Mouse (Mus musculus) fat pad, adult 2 months (tissue): ENCODE data around the gene Tmbim1.
"Not testable (repeated sequence)": the region's sequence is repeated elsewhere in the genome, so short reads cannot be mapped to it uniquely, and the experiment has no call there.

Experiments used
- DNase-seq: peaks from one replicate; pipeline ENCODE4 v3.0.0-alpha.2; 2011; ENCODE audit warnings: low read depth, low spot score; ENCODE audit errors: extremely low read depth

The Tmbim1 gene

DNA sequence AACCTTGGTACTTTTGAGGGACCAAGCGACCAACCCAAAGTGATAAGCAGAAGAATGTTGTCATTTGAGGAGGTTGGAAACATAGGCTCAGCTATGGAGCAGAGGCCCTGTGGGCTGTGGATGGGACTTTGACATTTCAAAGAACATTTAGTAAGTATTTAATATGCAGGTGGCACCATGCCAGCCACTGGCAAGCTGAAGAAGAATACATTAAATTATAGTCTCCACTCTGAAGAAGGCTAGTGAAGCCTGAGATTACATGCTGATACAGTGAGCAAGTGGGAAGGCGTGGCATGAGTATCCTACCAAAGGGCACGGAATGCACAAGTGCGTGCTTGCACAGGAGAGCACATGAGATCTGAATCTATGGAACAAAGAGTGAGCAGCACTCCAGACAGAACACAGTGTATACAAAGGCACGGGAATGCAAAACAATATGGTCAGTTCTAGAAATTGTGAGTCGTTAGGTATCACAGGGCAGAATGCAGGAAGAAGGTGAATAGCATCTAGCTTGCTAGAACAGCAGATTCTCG is 24.5 kb upstream of the Tmbim1 start:
- DNase-seq: peak; percentile 79

DNA sequence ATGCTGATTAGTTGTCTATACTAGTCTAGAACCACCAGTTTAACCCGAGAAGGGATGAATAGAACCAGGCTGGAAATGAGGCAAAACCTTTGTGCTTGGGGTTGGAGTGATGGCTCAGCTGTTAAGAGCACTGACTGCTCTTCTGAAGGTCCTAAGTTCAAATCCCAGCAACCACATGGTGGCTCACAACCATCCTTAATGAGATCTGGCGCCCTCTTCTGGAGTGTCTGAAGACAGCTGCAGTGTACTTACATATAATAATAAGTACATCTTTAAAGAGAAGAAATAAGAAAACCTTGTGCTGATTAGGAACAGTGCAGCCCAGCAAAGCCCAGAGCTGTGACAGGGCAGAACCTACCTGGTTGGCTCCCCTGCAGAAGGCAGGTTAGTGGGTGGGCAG is 21.5 kb upstream of the Tmbim1 start:
- not testable (repeated sequence) for DNase-seq

DNA sequence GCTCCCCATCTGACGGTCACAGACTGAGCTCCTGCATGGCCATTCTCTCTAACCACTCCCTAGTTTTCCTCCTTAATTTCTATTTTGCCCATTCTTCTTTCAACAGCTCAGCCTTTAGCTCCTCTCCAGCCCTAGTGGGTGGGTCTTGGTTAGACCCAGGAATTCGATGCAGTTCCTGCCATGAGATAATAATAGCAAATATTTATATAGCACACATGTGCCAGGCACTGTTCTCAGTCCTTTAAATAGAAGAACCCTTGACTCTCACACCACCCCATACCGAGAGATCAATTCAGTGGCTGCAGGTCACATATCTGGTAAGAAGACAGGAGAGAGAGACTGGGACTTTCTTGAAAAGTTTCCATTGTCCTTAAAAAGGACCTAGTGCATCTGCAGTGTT is 16.0 kb upstream of the Tmbim1 start:
- DNase-seq: no peak

DNA sequence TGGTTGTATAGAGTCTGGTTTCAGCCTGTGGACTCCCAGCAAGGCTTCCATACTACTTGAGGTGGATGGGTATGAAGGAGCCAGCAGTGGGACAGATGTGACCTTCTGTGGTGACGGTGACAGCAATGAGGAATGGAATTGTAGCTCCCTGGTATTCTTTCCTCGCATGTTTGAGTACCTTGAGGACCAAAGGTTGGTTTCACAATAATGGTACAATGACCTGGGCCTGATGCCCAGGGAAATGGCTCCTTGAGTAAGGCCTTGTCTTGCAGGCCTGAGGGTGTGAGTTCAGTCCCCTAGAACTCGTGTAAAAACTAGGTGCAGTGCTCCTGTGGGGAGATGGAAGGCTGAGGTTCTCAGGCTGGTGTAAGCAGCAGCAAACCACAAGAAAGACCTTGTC is 13.3 kb upstream of the Tmbim1 start:
- DNase-seq: no peak

DNA sequence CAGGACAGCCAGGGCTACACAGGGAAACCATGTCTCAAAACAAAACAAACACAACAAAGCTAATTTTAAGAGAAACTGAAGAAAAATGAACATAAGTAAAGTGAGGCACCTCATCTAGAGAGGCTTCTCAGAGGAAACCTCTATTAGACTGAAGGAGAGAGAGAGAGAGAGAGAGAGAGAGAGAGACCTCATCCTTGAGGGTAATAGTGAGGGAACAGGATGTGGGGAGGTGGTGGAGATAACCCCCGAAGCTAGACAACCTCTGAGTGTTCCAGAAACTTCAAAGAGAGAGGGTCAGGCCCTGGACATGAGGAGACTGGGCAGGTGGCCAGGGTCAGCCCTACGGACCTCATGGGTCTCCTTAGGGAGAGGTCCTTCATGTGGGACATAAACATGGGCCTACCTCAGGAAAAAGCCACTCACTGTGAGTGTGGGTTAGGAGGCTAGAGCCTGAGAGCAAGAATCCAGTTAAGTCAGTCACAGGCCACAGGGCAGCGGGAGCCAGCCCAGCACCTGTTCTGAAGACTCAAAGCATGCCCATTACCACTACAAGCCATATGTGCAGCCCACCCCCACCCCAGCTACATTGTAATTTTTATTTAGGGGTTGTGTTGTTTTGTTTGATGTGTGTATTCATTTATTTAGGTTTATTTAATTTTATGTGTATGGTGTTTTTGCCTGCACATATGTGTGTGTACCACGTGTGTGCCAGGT is 10.8 kb upstream of the Tmbim1 start:
- no peak for DNase-seq

DNA sequence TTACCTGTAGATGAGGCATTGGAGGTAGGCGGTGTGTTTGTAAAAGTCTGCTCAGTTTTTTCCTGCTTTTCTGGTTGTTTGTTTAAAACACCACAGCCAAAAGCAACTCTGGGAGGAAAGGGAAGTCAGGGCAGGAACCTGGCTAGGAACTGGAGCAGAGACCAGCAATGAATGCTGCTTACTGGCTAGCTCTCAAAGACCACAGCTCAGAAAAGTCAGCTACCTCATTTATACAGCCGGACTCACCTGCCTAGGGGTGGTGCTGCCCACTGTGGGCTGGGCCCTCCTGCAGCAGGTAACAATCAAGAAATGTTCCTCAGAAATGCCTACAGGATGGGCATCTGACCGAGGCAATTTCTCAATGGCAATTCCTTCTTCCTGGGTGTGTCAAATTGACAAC is 9.4 kb upstream of the Tmbim1 start:
- no peak for DNase-seq

DNA sequence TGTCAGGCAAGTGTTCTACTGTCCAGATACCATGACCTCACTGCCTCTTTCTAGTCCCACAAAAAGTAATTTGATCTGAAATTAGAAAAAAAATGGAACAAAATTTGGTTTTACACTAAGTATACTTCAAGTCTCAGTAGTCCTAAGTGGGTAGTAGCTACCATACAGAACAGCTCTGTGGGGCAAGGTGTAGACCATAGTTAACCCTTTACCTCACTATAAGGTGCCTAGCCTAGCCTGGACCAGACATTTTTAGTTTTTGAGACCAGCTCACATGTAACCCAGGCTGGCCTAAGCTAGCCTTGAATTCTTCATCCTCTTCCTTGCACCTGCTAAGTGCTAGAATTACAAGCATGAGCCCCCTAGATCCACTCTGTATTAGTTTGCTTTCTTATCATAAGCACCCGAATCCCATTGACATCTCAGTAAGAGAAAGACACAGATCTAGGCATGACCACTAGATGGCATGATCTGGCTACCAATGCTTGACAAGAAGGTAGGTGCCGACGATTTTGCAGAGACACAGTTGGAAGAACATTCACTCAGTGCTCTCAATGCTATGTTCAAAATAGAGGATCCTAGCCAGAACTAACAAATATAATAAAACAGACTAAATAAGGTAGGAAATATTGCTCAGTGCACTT is 7.7 kb upstream of the Tmbim1 start:
- DNase-seq: no peak

DNA sequence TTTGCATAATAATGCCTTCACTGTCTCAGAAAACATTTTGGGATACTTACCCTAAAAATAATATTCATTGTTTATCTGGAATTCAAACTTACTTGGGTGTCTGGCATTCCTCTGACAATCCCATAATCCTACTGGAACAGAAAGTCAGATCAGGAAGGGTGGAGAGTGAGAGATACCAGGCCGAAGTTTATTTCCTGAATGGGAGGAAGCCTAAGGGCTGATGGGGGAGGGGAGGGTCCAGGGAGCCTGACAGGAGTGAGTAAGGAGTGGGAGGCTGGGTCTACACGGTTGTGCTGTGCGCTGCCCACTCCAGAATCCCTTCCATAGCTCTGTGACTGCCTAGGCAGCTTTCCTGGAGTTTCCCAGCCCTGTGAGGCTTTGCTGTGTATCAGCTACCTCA is 4.3 kb upstream of the Tmbim1 start:
- DNase-seq: no peak

DNA sequence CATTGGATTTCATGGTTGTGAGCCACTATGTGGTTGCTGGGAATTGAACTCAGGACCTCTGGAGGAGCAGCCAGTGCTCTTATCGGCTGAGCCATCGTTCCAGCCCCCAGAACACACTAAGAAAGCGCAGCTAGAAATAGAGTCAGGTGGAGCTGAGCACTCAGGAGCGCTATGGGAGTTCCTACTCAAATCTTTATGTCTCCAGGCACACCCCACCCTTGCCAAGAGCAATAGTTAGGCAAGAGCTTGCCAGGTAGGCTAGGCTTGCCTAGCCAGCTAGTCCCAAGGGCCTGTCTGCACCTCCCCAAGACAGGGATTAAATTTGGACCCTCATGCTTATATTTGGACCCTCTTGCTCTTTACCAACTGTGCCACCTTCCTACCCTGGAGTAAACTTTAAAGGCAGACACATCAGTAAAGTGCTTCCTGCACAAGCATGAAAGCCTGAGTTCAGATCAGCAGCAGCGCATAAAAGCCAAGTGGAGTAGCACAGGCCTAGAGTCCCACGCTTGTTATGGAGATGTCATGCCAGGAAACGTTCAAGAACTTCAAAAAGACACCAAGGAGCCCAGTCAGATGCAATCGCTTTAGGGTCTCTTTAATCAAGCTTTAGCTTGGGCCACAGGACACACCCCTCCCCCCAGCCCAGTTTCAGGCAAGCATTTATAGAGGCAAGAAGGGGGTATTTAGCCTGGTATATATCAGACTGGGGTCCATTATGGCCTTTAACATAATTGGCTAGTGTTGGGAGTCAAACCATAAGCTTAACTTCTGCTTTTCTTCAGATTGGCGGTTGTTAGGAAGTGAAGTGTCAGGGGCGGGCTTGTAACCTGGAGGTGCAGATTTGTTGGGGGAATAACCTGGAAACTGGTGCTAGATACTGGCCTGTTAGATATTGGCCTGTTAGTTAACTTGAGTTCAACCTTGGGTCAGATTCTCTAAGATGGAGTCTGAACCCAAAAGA is 2.9 kb upstream of the Tmbim1 start:
- DNase-seq: no peak

DNA sequence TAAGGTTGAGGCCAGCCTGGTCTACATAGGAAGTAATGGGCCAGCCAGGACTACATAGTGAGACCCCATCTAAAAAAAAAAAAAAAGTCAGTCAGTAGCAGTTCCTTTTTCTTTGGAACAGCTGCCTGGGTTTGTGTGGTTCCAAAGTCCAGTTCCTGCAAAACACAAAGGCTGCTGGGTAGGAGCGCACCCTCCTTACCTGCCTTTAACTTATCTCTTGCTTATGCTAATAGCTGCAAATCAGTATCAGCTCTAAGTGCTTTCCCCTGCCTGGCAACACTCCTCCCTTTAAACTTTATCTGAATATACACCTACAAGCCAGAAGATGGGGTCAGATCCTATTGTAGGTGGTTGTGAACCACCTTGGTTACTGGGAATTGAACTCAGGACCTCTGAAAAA is 1.7 kb upstream of the Tmbim1 start:
- no peak for DNase-seq

DNA sequence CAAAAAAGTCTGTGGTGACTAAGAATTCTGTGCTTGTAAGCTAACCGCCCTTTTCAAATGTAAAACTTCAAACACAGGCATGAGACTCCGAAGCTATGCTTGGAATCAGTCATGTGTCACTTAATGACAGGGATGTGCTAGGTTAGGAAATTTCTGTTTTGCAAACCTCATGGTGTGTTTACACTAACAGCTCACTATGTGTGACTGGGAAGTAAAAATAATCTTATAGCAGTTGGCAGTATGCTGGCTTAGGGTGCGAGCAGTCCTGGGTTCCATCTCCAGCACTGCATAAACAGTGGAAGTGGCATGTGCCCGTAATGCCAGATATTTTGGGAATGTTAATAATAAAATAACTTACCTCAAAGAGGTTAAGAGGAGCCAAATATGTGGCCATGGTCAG is 476 bp downstream of the Tmbim1 start:
- no peak for DNase-seq

DNA sequence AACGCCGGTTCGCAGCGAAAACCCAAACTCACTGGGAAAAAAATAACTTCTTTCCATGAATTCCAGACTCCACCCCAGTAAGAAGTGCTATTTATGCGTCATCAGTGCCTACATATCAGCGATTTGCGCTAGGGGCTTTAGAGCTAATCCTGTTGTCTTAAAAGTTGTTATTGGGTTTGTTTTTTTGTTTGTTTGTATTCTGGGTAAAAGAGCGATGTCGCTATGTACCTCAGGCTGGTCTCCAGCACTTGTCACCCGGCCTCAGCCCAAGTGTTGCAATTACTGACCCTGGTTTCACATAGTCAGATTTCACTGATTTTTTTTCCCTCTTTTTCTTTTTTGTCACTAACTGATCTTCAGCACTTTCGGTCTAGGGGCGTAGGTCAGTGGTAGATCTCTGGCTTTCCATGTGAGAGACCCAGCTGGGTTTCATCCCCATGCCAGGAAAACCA is 1.1 kb downstream of the Tmbim1 start:
- no peak for DNase-seq

DNA sequence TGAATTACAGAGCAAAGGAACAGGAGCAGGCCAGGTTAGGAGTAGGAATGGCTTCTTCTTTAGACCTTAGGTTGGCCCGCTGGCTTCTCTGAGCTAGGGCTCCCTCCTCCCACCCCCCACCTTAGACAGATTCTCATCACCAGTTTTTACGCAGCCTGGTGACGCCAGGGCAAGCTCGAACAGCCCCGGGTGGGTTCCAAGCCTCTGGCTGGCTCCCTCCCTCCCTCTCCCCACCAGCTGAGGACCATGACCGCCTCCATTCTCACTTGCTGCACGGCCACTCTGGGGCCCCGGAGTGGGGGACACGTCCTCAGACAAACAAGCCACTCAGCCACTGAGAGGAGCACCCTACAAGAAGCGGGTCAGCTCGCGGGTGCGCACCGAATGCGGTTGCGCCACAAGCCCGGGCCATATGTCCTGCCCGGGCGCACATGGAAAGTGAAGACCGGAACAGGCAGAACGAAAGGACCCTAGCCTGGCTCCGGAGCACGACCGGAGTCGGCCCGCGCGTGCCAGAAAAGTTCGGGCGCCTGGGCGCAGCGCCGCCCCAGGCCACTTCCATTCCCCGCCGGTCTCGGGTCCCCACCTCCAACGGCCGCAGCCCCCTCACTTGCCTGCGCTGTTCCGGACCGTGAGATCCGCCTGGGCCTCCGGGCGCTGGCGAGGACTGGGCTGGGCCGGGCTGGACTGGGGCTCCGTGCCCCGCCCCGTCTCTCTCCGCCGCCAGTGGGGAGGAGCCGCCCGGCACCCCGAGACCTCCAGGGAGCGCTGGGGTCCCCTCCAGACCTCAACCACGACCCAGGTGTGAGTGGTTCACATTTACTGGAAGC is 1.7 kb downstream of the Tmbim1 start:
- DNase-seq: no peak

DNA sequence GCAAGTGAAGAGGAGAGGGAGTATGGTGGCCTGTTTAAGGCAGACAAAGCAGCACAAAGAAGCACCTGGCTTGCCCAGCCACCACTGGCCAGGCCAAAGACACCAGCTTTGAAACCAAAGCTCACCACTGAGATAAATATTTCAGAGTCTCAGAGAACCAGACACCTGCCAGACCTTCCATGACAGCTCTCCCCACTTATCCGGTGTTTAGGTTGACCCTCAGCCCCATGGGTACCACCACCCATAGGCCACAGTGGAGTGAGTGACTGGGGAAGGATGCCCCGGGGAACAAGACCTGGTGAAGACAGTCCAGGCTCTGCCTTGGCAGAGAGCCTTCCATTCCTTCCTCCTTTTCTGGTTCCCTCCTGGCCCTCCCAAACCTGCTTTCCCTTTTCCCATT is 2.6 kb downstream of the Tmbim1 start:
- no peak for DNase-seq

DNA sequence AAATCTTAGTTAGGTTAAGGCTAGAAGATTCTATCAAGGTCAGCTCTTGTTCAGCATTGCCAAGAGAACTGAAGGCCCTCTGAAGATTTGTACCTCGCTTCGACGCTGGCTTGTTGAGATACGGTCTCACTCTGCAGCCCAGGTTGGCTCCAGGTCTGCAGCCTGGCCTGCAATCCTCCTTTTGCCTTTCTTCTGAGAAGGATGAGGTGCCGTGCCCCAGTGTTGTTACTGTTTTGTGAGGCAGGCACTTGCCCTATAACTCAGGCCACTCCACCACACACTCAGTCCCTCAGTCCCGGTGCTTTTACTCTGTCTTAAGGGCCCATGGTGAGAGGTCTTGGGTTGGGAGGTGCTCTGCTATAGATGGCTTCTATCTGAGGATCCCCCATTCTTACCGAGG is 3.2 kb downstream of the Tmbim1 start:
- no peak for DNase-seq

DNA sequence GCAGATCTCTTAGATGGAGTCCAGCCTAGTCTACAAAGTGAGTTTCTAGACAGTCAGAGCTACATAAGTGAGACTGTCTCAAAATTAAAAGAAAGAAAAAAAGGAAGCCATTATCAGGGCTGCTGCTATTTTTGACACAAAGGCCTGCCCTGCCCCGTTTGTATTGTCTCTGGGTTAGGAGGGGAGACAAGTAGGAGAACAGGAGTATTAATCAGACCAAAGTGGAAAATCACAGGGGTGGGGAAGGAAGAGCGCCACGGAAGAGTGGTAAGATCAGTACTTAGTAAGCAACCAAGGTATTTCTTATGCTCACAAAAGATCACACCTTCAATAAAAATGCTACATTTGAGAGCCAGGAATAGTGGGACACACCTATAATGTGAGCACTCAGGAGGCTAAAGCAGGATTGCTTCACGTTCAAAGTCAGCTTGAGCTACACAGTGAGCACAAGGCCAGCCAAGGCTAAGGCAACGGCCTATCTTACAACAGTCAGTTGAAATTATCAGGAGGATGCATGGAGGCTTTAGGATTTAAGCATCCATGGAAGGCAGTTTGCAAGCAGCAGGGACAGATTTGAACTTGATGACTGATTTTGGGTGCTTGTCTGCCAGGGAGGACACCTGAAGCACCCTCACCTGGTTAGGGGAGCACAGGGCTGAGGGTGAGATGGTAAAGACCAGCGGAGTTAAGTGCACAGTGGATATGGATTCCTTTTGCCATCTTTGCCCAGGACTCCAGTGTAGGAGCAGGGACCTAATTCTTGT is 4.9 kb downstream of the Tmbim1 start:
- no peak for DNase-seq

DNA sequence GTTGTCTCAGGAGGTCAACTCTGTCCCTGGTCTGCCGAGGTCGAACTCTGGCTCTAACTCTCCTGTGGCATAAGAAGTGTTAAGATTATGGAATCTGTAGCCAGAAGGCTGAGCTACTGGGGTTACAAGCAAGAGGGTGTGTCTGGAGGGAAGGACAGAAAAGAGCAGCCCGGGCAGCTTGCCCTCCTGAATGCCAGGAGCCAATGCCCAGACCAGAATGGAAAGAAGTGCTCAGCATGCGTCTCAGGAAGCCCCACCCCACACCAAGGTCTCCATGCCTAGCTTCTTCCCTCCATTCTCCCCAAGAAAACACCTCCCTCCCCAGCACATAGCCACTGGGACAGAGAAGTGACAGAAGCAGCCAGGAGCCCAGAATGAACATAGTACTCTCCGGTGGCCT is 6.4 kb downstream of the Tmbim1 start:
- DNase-seq: no peak

DNA sequence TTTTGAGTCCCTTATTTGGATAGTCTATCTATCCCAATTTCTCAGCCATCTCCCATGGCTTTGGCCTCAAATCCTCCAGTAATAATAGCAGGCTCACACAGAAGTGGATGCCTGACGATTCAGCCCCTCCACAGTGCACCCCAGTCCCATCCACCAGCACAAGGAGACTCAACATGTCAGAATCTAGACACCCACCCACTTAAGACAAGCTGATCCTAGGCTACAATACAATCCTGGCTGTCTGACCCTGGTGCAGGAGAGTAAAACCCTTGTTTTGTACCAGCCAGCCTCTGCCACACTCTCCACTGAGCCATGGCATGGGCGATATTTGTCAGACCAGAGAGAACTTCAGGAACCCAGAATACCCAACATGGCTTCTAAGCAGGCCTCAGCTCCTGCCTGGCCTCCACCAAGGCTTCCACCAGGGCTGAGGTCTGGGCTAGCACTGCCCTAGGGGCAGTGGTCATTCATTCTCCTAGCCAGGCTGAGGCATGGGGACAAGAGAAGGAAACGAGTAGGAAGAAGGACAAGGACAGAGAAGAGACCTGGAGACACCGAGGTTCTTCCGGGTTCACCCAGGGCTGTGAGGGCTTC is 7.2 kb downstream of the Tmbim1 start:
- DNase-seq: no peak

DNA sequence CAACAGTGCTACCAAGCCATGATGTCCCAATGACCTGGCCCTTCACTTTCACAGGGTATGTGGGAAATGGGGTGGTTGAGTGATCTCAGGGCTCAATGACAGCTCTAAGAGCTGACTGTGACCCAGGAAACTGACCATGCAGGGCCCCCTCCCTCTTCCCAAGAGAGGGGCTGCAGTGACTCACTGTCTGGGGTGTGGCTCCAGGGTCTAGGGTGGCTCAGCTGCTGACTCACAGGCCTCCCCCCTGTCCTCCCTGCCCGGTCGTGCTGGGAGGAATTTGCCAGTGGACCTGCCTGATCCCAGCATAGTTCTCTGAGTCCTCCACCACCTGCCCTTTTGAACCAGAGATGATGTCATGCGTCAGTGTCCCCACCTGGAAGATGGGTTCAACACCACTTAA is 8.2 kb downstream of the Tmbim1 start:
- DNase-seq: no peak

DNA sequence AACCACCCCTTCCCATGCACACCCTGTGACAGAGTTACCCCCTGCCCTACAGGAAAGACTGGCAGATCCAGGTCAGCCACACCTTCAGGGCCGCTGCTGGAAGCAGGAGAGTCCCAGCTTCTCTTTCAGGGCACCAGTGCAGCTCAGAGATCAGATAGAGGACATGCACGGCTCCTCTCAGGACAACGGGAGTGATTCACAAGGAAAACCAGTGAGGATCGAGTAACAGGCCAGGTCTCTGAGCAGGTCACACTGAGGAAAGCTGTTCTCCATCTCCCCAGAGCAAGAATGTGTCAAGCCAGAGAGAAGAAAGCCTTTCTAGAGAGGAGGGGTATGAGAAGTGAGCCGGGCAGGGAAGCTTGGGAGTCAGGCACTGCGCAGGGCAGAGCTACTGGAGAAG is 8.9 kb downstream of the Tmbim1 start:
- DNase-seq: no peak
